Mouse (Mus musculus): Measurements from ENCODE around the gene Olfr1253. TPM values are rescaled to one million over a fixed set of nuclear protein-coding genes. Genes with fewer than 3 reads are reported as not detected.

Olfr1253 gene
- polyA plus RNA-seq (2014; fragmentation: Illumina TruSeq; extraction: RNeasy Lipid Tissue Mini Kit (QIAGEN cat#74804); ENCODE audit: low read depth, low replicate concordance) = not detected

DNA sequence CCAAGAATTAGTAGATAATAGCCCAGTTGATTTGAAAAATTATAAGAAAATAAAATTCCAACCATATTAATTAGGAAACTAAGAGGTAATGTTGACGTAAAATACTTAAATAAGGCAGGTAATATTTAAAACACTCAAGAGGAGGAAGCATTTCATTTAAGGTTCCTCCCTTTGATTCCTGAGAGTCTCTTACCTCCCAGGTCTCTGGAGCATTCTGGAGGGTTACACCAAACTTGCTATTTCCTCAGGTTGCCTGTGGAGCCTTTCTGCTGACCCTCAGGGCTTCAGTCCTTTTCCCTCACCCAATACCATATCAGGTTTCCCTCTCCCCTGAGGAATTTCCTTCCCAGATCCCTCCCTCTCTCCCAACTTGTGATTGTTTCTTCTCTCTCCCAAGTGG lies at the start of gene Olfr1253:
Olfr1253 (minus strand) TSS at position 101 of the 400 bp plus-strand sequence.

DNA sequence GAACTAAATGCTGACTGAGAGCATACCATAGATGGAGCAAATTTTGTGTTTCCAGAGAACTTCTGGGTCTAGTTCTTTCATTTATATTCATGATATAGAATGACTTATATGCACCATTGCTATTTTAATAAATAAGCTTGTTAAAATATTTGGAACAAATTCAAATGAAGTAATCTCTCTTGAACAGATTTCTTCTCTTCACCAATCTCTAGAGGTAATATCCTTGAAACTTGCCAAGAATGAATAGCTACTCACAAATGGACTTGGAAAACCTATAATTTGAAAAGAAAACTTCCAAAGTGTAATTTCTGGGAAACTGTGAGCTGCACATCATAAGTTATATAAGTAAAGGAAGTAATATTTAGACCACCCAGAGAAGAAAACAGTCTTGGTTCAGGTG lies 36.6 kb upstream of the Olfr1253 start, which contains the start of gene Olfr1254:
Olfr1254 (minus strand) TSS at position 101 of the 400 bp plus-strand sequence.

DNA sequence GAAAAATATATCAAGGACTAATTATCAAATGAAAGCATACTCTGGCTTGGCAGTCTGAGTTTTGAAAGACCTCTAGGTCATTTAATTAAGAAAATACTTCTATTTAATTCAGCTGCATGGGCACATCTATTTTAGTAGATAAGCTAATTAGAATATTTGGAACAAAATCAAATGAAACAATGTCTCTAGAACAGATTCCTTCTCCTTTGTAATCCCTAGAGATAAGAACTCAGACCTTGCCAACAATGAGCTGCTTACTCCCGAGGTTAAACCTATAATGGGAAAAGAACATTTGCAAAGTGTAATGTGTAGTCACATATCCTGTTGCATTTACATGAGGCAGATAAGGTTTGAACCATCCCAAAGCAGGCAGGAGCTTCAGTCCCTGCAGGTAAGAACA lies 32.0 kb downstream of the Olfr1253 start, which contains the start of gene Olfr1252:
Olfr1252 (minus strand) TSS at position 101 of the 400 bp plus-strand sequence.

Other genes with a start within 250 kb of the Olfr1253 start
- not detected for gene Olfr1243, start 225.6 kb downstream of the Olfr1253 start, polyA plus RNA-seq (2014; fragmentation: Illumina TruSeq; extraction: RNeasy Lipid Tissue Mini Kit (QIAGEN cat#74804); ENCODE audit: low read depth, low replicate concordance)
- gene Olfr1245, start 178.6 kb downstream of the Olfr1253 start, polyA plus RNA-seq (2014; fragmentation: Illumina TruSeq; extraction: RNeasy Lipid Tissue Mini Kit (QIAGEN cat#74804); ENCODE audit: low read depth, low replicate concordance) = not detected
- not detected for gene Olfr1246, start 163.9 kb downstream of the Olfr1253 start, polyA plus RNA-seq (2014; fragmentation: Illumina TruSeq; extraction: RNeasy Lipid Tissue Mini Kit (QIAGEN cat#74804); ENCODE audit: low read depth, low replicate concordance)
- not detected for gene Olfr1247, start 143.0 kb downstream of the Olfr1253 start, polyA plus RNA-seq (2014; fragmentation: Illumina TruSeq; extraction: RNeasy Lipid Tissue Mini Kit (QIAGEN cat#74804); ENCODE audit: low read depth, low replicate concordance)
- gene Olfr1248, start 138.8 kb downstream of the Olfr1253 start, polyA plus RNA-seq (2014; fragmentation: Illumina TruSeq; extraction: RNeasy Lipid Tissue Mini Kit (QIAGEN cat#74804); ENCODE audit: low read depth, low replicate concordance) = not detected
- not detected for gene Olfr1249, start 122.1 kb downstream of the Olfr1253 start, polyA plus RNA-seq (2014; fragmentation: Illumina TruSeq; extraction: RNeasy Lipid Tissue Mini Kit (QIAGEN cat#74804); ENCODE audit: low read depth, low replicate concordance)
- gene Olfr1250, start 95.6 kb downstream of the Olfr1253 start, polyA plus RNA-seq (2014; fragmentation: Illumina TruSeq; extraction: RNeasy Lipid Tissue Mini Kit (QIAGEN cat#74804); ENCODE audit: low read depth, low replicate concordance) = not detected
- not detected for gene Olfr1251, start 85.2 kb downstream of the Olfr1253 start, polyA plus RNA-seq (2014; fragmentation: Illumina TruSeq; extraction: RNeasy Lipid Tissue Mini Kit (QIAGEN cat#74804); ENCODE audit: low read depth, low replicate concordance)
- gene Olfr1252, start 32.1 kb downstream of the Olfr1253 start, polyA plus RNA-seq (2014; fragmentation: Illumina TruSeq; extraction: RNeasy Lipid Tissue Mini Kit (QIAGEN cat#74804); ENCODE audit: low read depth, low replicate concordance) = not detected
- not detected for gene Olfr1254, start 36.5 kb upstream of the Olfr1253 start, polyA plus RNA-seq (2014; fragmentation: Illumina TruSeq; extraction: RNeasy Lipid Tissue Mini Kit (QIAGEN cat#74804); ENCODE audit: low read depth, low replicate concordance)
- not detected for gene Olfr1255, start 55.0 kb upstream of the Olfr1253 start, polyA plus RNA-seq (2014; fragmentation: Illumina TruSeq; extraction: RNeasy Lipid Tissue Mini Kit (QIAGEN cat#74804); ENCODE audit: low read depth, low replicate concordance)
- gene Olfr1256, start 84.5 kb upstream of the Olfr1253 start, polyA plus RNA-seq (2014; fragmentation: Illumina TruSeq; extraction: RNeasy Lipid Tissue Mini Kit (QIAGEN cat#74804); ENCODE audit: low read depth, low replicate concordance) = not detected
- gene Olfr48, start 91.1 kb upstream of the Olfr1253 start, polyA plus RNA-seq (2014; fragmentation: Illumina TruSeq; extraction: RNeasy Lipid Tissue Mini Kit (QIAGEN cat#74804); ENCODE audit: low read depth, low replicate concordance) = not detected
- gene Olfr1257, start 121.3 kb upstream of the Olfr1253 start, polyA plus RNA-seq (2014; fragmentation: Illumina TruSeq; extraction: RNeasy Lipid Tissue Mini Kit (QIAGEN cat#74804); ENCODE audit: low read depth, low replicate concordance) = not detected
- gene Olfr1258, start 170.2 kb upstream of the Olfr1253 start, polyA plus RNA-seq (2014; fragmentation: Illumina TruSeq; extraction: RNeasy Lipid Tissue Mini Kit (QIAGEN cat#74804); ENCODE audit: low read depth, low replicate concordance) = not detected
- gene Olfr1259, start 191.6 kb upstream of the Olfr1253 start, polyA plus RNA-seq (2014; fragmentation: Illumina TruSeq; extraction: RNeasy Lipid Tissue Mini Kit (QIAGEN cat#74804); ENCODE audit: low read depth, low replicate concordance) = not detected
- gene Olfr1260, start 217.2 kb upstream of the Olfr1253 start, polyA plus RNA-seq (2014; fragmentation: Illumina TruSeq; extraction: RNeasy Lipid Tissue Mini Kit (QIAGEN cat#74804); ENCODE audit: low read depth, low replicate concordance) = not detected
- gene Olfr1261, start 234.1 kb upstream of the Olfr1253 start, polyA plus RNA-seq (2014; fragmentation: Illumina TruSeq; extraction: RNeasy Lipid Tissue Mini Kit (QIAGEN cat#74804); ENCODE audit: low read depth, low replicate concordance) = not detected
- not detected for gene Olfr1262, start 243.1 kb upstream of the Olfr1253 start, polyA plus RNA-seq (2014; fragmentation: Illumina TruSeq; extraction: RNeasy Lipid Tissue Mini Kit (QIAGEN cat#74804); ENCODE audit: low read depth, low replicate concordance)

Data from sigmoid colon, adult 10 weeks (tissue).